Mouse (Mus musculus) lung, adult 2 months (tissue): Measurements from ENCODE around the gene Mlycd. TPM values are rescaled to one million over a fixed set of nuclear protein-coding genes. Genes with fewer than 3 reads are reported as not detected.

Source experiments
- DNase-seq: peaks from one replicate; pipeline ENCODE4 v3.0.0; 2022
- H3K4me1 ChIP-seq: fragments of 200-500 bp; 2 replicates; pipeline ENCODE4 v1.6.1; 2011; ENCODE audit warnings: low read length; ENCODE audit not compliant: control insufficient read depth, insufficient read depth
- H3K4me3 ChIP-seq: fragments of 200-500 bp; replicated peaks from 2 replicates; pipeline ENCODE3; 2011; ENCODE audit warnings: low read depth, mild to moderate bottlenecking, control low read depth, low read length; ENCODE audit errors: extremely low read depth
- CTCF ChIP-seq: fragments of 200-500 bp; IDR thresholded peaks from 2 replicates; pipeline ENCODE4 v1.5.1; 2011; ENCODE audit warnings: mild to moderate bottlenecking, low read length, control low read depth; ENCODE audit not compliant: insufficient read depth
- POLR2A ChIP-seq: fragments of 200-500 bp; IDR thresholded peaks from 2 replicates; pipeline ENCODE4 v1.6.1; 2011; ENCODE audit warnings: low read depth, mild to moderate bottlenecking, control low read depth, low read length, borderline replicate concordance; ENCODE audit errors: extremely low read depth
- WGBS: fragments of 180-500 bp; shearing (Covaris S2); methylation state at CpG from one replicate; pipeline ENCODE4 v1.1.7; 2018; 5-methylcytosine and 5-hydroxymethylcytosine counted together
- polyA plus RNA-seq: library from polyadenylated mRNA; depleted of rRNA; stranded (reverse); fragments of >200 nt; gene quantifications from 2 replicates; pipeline ENCODE4 v1.2.3, GENCODE M21; 2012

Mlycd gene
- polyA plus RNA-seq, 1 experiment: 26.9 TPM

DNA sequence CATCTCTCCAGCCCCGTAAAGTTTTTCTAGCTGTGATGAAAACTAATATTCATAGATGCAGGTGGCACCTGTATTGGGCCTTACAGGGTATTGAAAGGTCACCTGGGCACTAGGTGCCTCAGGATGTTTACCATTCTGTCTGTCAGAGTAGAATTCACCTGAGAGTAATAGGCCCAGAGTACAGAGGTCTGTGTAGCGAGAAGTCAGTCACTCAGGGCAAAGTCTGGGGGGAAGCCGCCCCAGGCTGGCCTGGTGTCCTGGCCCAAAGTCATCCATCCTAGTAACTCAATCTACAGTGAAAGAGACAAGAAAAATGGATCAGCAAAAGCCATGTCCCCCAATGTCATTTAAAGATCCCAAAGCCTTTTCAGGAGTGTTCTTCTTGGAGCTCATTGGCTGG, 6.2 kb downstream of the Mlycd start:
- 86% methylated on average over 3 of the region's 3 CpGs for WGBS
- no peak for DNase-seq
- peaks cover 2% of the 10 kb centered on the region for H3K4me1 ChIP-seq
- H3K4me3 ChIP-seq: no peak overlapping the region
- TF ChIP-seq CTCF: no peak
- no peak for TF ChIP-seq POLR2A

DNA sequence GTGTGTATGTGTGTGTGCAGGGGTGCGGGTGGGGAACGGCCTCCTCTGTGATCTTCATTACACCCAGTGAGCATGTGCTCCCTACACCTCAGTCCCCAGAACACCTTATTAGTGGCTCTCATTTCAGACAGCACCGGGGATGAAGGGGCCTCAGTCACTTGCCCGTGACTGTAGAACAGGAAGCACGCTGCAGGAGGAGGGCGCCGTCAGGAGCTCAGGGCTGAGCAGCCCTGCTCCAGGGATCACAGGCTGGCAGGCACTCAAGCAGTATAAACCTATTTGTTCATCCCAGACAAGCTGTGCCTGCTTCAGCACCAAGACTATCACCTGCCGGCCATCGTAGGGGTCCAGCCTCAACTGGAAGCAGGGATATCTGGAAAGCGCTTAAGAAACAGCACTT, 9.2 kb downstream of the Mlycd start:
- H3K4me1 ChIP-seq: no peaks in the 10 kb centered on the region
- no peak overlapping the region for H3K4me3 ChIP-seq
- TF ChIP-seq POLR2A (no peak), CTCF (no peak)
- no peak for DNase-seq
- 73% methylated on average over 10 of the region's 10 CpGs for WGBS

DNA sequence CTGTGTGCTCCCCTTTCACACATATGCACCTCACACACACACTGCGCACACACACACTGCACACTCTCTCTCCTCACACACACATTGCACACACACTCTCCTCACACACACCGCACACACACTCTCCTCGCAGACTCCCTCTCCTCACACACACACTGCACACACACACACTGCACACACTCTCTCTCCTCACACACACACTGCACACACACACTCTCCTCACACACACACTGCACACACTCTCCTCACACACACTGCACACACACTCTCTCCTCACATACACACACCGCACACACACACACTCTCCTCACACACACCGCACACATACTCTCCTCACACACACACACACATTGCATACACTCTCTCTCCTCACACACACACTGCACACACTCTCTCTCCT, 10.0 kb downstream of the Mlycd start:
- TF ChIP-seq CTCF (no peak), POLR2A (no peak)
- whole genome bisulfite sequencing: 90% methylated on average over 5 of the region's 5 CpGs

GRCm38 (mm10) chr8:119408311-119408710, 13.6 kb downstream of the Mlycd start:
- TF ChIP-seq POLR2A (no peak), CTCF (no peak)
- WGBS: 64% methylated on average over 8 of the region's 8 CpGs
- no peak overlapping the region for H3K4me3 ChIP-seq

More for the DNA sequence above, 10.0 kb downstream of the Mlycd start:
- DNase-seq: no peak
- no peak overlapping the region for H3K4me3 ChIP-seq
- no peaks in the 10 kb centered on the region for H3K4me1 ChIP-seq

DNA sequence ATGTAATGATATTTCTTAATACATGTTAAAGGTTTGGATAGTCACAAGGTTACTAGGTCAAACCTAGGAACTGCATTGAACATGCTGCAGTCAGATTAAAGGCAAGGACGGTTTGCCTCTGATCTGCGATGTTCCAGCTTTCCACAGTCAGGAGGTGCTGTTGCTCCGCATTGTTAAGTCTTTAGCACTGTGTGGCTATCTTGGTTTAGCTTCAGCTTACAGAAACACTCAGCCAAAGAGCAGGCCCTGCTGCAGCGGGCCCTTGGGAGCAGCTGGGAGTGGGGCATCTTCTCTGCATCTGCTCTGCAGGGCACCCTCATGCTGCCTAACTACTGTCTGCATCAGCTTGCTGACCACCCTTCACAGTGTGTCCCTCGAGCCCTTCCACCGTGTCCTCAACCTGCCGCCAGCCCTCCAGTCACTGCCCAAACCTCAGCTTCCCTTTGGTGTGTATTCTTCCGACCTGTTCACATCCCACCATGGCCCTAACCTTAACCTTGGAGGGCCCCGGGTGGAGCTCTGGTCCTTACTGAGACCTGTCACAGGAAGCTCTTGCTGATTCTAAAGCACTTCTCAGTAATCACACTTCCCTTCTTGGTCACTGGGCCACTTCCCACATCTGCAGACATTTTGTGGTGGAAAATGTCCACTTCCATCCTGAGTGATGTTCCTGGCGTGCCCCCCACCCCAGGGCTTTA, 17.5 kb downstream of the Mlycd start:
- Histone ChIP-seq H3K4me1 (peaks cover 3% of the 10 kb centered on the region; the same call in 1 of the 2 replicates), H3K4me3 (no peak overlapping the region)
- DNase-seq: no peak
- no peak for TF ChIP-seq POLR2A
- TF ChIP-seq CTCF: 0 out of 2 replicates have a peak, but pooled peaks have one; percentile 0
- 56% methylated on average over 10 of the region's 10 CpGs for WGBS

More at GRCm38 (mm10) chr8:119408311-119408710, 13.6 kb downstream of the Mlycd start:
- peaks cover 3% of the 10 kb centered on the region; the same call in 1 of the 2 replicates for H3K4me1 ChIP-seq
- DNase-seq: no peak

DNA sequence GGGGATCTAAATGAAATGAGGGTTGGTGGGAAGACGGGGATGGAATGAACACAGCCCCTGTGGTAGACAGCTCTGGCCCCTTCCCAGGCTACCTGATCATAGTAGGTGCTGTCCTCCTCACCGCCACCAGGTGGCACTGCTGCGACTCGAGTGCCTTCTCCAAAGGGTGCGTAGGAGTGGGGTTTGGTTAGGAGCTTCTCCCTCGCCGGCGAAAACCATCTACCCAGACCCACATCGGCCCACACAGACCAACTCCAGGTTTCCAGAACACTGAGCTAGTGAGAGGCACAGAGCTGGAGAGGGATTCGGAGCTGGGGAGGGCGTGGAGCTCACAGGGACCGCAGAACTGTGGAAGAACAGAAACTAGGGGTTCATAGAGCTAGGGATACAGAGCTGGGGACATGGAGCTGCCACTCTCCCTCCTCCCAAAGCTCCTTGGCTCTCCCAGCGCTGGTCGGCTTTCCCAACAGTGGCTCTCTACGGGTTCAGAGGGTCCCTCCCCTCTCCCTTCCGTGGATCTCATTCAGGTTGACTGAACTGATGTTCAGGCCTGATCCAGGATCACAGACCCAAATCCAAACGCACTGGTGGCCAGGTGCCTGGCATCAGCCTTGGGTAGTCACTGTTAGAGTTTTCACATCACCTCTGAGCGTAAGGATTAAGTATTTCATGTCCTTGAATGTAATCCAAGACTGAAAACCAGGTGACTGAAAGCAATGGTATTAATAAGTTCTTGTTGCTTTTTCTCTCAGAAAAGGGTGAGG, 18.2 kb downstream of the Mlycd start:
- no peak for TF ChIP-seq POLR2A
- peak; percentile 97 for TF ChIP-seq CTCF
- peaks cover 3% of the 10 kb centered on the region; the same call in 1 of the 2 replicates for H3K4me1 ChIP-seq
- peak overlapping the region; percentile 15 for H3K4me3 ChIP-seq
- WGBS: 16% methylated on average over 18 of the region's 18 CpGs
- peak; percentile 73 for DNase-seq

DNA sequence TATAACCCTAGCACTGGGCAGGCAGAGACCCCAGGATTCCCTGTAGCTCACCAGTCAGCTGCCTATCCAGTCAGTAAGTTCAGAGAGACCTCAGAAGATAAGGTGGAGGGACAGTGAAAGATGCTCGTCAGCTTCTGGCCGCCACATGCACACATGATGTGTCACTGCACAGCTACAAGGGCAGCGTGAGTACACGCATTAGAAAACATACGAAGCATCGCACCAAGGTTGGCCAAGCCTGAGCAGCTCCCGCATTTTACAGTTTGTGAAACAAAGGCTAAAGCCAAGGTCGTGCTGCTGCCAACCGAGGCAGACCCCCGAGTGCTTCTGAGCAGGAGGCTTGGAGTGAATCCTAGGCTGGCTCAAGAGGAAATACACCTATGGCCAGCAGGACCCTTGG, 18.9 kb downstream of the Mlycd start:
- DNase-seq: no peak
- no peak overlapping the region for H3K4me3 ChIP-seq
- peaks cover 3% of the 10 kb centered on the region; the same call in 1 of the 2 replicates for H3K4me1 ChIP-seq
- TF ChIP-seq POLR2A (no peak), CTCF (no peak)
- WGBS: 90% methylated on average over 10 of the region's 10 CpGs

- TF ChIP-seq CTCF (no peak), POLR2A (no peak)
- WGBS: 70% methylated on average over 7 of the region's 7 CpGs
- DNase-seq: no peak
- Histone ChIP-seq H3K4me3 (no peak overlapping the region), H3K4me1 (peaks cover 13% of the 10 kb centered on the region; the same call in 1 of the 2 replicates)
Observed at GRCm38 (mm10) chr8:119420318-119420717, 25.6 kb downstream of the Mlycd start.

GRCm38 (mm10) chr8:119421603-119422122, 27.0 kb downstream of the Mlycd start:
- Histone ChIP-seq H3K4me3 (no peak overlapping the region), H3K4me1 (peaks cover 22% of the 10 kb centered on the region; the same call in 1 of the 2 replicates)
- no peak for TF ChIP-seq POLR2A
- no peak for DNase-seq
- 52% methylated on average over 9 of the region's 9 CpGs for WGBS
